Mouse (Mus musculus) retina, adult 2 months (tissue): ENCODE data around the gene Ubr7.

Experiments
- DNase-seq: peaks from one replicate; pipeline ENCODE4 v3.0.0-alpha.2; 2012; ENCODE audit warnings: low read depth, low spot score

Gene Ubr7

GRCm38 (mm10) chr12:102743036-102743588 lies 14.7 kb upstream of the Ubr7 start:
- no peak for DNase-seq

DNA sequence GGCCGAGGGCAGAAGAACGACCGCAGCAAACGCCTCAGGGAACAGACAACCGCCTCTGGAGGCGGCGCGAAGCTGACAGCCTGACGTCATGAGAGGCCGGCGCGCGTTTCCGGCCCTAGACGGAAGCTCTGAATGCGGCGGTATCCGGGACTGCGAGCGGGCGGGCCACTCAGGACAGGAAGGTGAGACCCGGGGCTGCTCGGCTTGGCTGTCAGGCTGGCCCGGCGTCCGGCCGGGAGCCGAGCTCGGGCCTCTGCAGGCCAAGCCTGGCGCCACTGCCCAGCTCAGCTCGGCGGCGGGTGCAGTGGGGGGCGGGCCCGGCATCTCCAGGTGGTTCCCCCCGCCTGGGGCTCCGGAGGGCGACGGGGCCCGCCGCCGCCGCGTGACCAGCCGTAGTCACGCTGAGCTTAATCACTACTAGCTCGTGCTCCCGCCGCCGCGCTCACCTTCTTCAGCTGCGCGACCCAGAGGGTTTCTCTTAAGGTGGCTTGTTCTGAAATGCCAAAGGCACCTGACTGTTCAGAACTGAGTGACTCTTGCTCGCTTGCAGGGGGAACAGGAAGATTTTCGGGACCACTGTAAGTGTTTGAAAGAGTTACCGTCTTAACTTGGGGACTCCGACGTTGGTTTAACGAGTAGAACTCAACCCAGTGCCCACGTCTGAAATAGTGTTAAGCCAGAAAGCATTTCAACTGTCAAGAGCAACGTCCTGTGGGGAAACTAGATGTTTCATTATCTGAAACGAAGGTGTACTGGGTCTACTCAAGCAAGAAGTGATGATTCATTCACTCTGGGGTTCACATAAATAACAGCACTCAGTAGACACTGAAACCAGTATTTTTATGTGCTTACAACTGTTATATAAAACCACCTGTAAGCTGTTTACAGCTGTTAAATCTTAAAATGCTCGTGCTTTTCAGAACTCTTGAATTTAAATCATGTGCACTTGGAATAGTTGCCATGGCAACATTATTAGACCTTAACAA lies 13.9 kb upstream of the Ubr7 start, which contains the start of the genes Moap1 and Tmem251:
TSS of gene Moap1 (minus strand) at position 73 of the 986 bp plus-strand sequence.
TSS of gene Tmem251 (plus strand) at position 174 of the 986 bp plus-strand sequence.
- peak; percentile 69 for DNase-seq

DNA sequence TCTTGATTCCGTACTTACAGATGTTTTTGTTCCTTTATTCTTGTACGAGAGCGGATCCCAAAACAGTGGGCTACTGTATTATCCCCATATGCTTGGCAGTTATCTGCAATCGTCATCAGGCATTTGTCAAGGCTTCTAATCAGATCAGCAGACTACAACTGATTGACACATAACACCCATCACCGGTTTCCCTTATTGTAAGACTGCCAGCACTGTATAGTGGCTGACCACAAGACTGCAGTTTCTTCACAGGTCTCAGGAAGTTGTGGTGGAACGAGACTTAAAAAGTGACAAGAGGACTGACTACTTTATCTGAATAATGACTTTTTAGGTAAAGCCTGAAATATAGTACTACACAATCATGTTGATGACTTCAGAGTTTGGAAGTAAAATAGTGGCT lies 12.9 kb upstream of the Ubr7 start:
- DNase-seq, result no peak

- no peak for DNase-seq
These were observed 9.5 kb upstream of the Ubr7 start for GRCm38 (mm10) chr12:102748256-102748655.

DNA sequence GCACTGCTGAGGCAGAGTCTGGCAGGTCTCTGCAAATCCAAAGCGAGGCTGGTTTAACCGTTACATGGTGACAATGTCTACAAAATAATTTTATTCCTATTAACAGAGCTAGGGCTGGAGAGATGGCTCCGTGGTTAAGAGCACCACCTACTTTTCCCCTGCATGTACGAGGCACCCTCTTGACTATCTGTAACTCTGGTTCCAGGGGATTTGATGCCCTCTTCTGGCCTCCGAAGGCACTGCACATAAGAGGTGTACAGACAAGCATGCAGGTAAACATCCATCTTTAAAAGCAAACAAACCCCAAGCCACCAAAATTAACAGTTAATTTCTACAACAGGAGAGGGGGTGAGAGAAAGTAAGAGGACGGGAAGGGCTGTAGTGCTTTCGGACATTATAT lies 1.5 kb upstream of the Ubr7 start:
- no peak for DNase-seq

GRCm38 (mm10) chr12:102757055-102757688 lies 595 bp upstream of the Ubr7 start:
- no peak for DNase-seq

- no peak for DNase-seq
These were observed 613 bp downstream of the Ubr7 start, which contains the start of gene Gm20604 for GRCm38 (mm10) chr12:102758403-102758756. TSS of gene Gm20604 (minus strand) at chr12:102758672.

DNA sequence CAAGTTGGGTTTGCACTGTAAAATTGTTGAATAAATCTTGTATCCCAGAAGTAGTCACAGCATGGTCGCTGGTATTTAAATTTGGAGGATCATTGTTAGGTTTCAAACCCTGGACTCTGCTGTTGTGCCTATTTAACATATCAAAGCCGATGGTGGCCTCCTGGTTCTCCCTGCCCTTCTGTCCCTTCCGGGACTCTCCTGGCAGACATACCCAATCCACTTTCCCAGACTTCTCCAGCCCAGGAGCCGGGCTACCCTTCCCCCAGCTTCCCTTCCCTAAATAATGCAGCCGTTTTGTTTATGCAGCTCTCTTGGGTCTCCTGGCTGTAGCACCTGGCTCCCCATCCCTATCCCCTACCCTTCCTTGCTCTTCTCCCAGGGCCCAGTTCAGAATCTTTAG lies 1.2 kb downstream of the Ubr7 start:
- DNase-seq, result no peak

GRCm38 (mm10) chr12:102761668-102762067 lies 3.9 kb downstream of the Ubr7 start:
- no peak for DNase-seq

- DNase-seq, result no peak
These were observed 5.9 kb downstream of the Ubr7 start for GRCm38 (mm10) chr12:102763696-102764095.

- no peak for DNase-seq
These were observed 11.2 kb downstream of the Ubr7 start for GRCm38 (mm10) chr12:102769000-102769399.

DNA sequence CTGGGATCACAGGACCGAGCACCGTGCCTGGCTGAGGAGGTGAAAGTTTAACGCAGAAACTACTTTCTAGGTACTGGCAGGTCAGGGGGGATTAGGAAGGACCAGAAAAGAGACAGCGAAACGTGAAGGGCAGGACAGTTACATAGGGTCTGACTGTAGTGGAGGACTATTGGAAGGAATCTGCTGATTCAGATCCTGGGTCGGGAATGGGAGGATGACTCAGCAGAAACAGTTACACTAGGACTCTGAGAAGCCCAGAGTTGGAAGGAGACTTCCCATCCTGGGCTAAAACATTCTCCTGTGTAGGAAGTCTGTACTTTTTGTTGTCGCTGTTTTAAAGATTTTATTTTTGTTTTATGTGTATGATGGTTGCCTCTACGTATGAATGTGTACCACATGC lies 13.8 kb downstream of the Ubr7 start:
- no peak for DNase-seq

DNA sequence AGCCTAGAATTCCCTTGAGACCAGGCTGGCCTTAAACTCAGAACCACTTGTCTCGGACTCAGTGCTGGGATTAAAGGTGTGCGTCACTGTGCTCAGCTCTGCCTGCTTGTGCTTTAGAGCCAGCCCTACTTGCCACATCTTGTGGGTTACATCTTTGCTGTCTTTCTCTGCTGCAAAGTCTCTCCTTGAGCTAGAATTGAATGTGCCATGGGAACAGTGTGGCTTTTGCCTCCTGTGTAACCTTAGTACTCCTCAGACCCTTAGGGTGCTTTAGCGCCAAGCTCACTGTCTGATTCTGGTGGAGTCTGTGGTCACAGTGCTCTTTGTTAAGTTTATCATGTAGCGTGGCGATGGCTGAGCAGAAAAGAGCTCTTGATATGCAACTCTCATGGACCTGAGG lies 14.9 kb downstream of the Ubr7 start:
- DNase-seq, result no peak

- no peak for DNase-seq
These were observed 18.3 kb downstream of the Ubr7 start for GRCm38 (mm10) chr12:102776035-102776434.

DNA sequence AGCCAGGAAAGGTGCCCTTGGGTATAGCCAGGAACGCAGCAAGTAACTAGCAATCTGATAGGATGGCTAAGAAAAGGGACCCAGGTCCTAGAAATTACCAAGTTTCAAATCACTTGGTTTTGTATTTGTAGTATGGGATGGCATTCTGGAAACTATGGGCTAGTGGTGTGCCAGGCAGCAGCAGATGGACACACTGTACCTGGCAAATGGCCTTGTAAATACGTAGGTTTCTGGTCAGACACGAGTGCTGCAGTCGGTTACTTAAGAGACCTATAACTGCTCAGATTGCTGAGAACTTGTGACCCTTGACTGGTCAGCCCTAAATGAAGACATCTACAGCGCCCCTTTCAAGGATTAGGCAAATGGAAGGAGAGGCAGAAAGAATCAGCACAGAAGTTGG lies 20.4 kb downstream of the Ubr7 start:
- DNase-seq, result no peak

DNA sequence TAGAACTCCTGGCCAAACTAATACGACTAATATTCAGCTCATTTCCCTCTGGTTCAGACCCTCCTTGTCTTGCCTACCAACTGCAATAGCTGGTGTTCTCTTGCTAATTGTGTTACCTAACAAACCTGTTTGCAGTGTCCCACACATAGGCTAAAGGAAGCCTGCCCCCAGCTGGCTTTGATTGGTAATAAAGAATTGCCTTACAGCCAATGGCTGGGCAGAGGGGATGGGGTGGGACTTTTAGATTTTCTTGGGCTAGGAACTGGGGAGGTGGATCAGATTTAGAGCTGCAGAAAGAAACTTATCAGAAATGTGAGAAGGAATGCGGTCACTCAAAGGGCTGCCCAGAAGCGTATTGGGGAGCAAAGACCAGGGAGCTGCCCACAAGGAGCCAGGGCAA lies 21.7 kb downstream of the Ubr7 start:
- DNase-seq, result no peak

- DNase-seq, result no peak
These were observed 25.1 kb downstream of the Ubr7 start for GRCm38 (mm10) chr12:102782841-102783240.

DNA sequence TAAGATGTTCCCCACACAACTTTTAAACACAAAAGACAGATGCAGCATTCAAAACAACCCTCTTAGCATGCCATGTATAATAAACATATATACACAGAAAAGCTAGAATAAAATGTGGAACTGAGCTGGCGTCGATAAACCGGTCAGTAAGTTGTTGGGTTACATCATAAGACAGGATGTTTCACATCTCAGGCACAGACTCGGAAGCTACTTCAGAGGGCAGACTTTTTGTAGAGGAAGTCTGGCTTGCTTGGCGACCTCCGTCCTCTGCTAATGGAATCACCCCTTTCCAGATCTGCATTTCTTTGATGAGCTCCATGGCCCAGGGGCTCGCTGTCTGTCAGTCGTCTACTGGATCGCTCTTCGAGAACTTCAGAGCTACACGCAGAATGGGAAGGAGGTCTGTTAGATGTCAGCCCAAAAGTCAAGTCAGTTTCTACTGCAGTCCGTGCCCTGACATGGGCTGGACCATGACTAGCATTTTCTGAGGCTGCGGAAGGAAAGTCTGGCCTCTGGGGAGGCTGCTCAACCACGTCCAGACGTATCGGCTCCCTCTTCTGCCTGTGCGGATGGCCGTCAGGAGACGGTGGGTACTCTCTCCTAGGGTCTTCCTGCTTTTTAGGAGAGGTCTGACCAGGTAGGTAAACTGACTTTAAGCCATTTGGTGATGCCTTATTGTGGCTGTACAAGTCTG lies 27.3 kb downstream of the Ubr7 start:
- no peak for DNase-seq

- no peak for DNase-seq
These were observed 27.8 kb downstream of the Ubr7 start for GRCm38 (mm10) chr12:102785593-102785985.

GRCm38 (mm10) chr12:102787927-102788326 lies 30.2 kb downstream of the Ubr7 start:
- DNase-seq, result no peak

DNA sequence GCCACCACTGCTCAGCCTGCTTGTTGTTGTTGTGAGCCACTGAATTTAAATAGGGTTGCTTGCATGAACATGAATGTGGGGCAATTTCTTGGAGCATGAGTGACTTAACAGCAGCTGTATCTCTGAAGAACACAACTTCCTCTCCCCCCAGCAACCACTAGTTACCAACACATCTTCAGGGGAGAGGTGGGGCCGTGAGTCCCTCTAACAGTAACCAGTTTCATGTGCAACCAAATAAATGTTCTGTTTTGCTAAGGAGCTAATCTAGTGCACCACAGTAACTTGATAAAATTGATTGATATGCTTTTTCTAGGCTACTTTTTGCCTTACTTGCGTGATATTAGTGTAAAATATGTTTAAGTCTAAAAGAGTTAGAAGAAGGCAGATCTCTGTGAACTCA lies 41.8 kb downstream of the Ubr7 start:
- DNase-seq, result no peak

- no peak for DNase-seq
These were observed 57.1 kb downstream of the Ubr7 start for GRCm38 (mm10) chr12:102814858-102815257.
